ENCODE assay signal across 24 mouse cellular contexts in the genomic region with DNA sequence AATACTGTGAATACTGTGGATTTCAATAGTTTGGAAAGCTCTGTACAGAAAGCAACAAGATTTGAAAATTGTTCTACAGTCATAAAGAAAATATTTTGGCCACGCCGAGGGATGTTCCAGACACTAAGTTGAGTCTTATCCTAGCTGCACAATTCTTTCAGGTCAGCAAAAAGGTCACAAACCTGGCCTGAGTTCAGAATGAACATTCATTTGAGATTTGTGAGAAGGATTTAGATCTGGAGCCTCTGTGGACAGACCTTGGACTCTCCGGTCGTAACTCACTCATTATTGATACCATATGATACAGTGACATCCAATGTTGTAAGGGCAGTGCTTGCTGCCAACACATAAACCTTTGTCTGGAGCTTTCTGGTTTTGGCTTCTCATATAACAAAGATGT.
A peak's percentile ranks its signal among the peaks of the same experiment; 100 is the strongest.
DNase-seq lines count a peak whose midpoint lies in the region; ATAC-seq and TF ChIP-seq lines count a peak whose summit lies in the region.
"Had no signal": no experiment of that assay in that cellular context is flagged by ENCODE, and none has a peak within 500 bp of the region (broad histone marks: within the 10 kb centered on the region; RNA-seq: fewer than 3 reads in every experiment).

No protein-coding gene starts in this region.

- no peaks in the 10 kb centered on the region for H3K4me1 ChIP-seq in limb, embryonic 14.5 days (ENCODE audit: control insufficient read depth, insufficient read depth, low read length)
- no peaks in the 10 kb centered on the region for H3K4me1 ChIP-seq in limb, embryonic 10.5 days
- no peaks in the 10 kb centered on the region for H3K4me1 ChIP-seq in lung, postnatal 0 days (ENCODE audit: insufficient read depth, low read depth, low read length)
- H3K4me1 ChIP-seq: embryonic facial prominence, embryonic 13.5 days; forebrain, embryonic 13.5 days; heart, embryonic 15.5 days; hindbrain, embryonic 13.5 days had no signal

- DNase-seq in gastrocnemius, adult 18-20 months (ENCODE audit: low spot score), result peak; percentile 10
- DNase-seq in gastrocnemius, postnatal 10 days, result no peak
- peak; percentile 17 for DNase-seq in limb, embryonic 14.5 days (ENCODE audit: low spot score)
- DNase-seq in limb, embryonic 10.5 days (ENCODE audit: low spot score), result no peak
- peak; percentile 3 for DNase-seq in adipocyte (ENCODE audit: low spot score)
- DNase-seq in frontal cortex, postnatal 14 days (ENCODE audit: low spot score in 2 of 2), result no peak
- DNase-seq in lung, postnatal 0 days (ENCODE audit: low spot score), result no peak
- DNase-seq: adrenal gland, postnatal 14 days; B cell, adult 2 months; cerebellum, adult 11-12 months; cerebellum, adult 9-10 months; cerebellum, postnatal 25 days; forebrain, postnatal 0 days; gastrocnemius, postnatal 14 days; heart, adult 2 months; heart, postnatal 14 days had no signal

- no peak overlapping the region for H3K27ac ChIP-seq in limb, embryonic 14.5 days (replicated peaks; ENCODE audit: low read depth, low read length)
- no peak overlapping the region for H3K27ac ChIP-seq in limb, embryonic 10.5 days
- no peak overlapping the region for H3K27ac ChIP-seq in lung, postnatal 0 days (ENCODE audit: low read length)
- H3K27ac ChIP-seq: embryonic facial prominence, embryonic 13.5 days; forebrain, embryonic 13.5 days; heart, adult 2 months; heart, embryonic 15.5 days; hindbrain, embryonic 13.5 days; hindbrain, postnatal 0 days had no signal

- no peak for ATAC-seq in limb, embryonic 14.5 days (ENCODE audit: low FRiP score, low read depth)
- ATAC-seq in lung, postnatal 0 days, result no peak
- ATAC-seq: CD4-positive, CD25-positive, alpha-beta regulatory T cell, adult 4 months; forebrain, embryonic 13.5 days; forebrain, postnatal 0 days; hindbrain, postnatal 0 days had no signal

- H3K36me3 ChIP-seq in limb, embryonic 14.5 days (ENCODE audit: control insufficient read depth, insufficient read depth, low read length), result no peaks in the 10 kb centered on the region
- no peaks in the 10 kb centered on the region for H3K36me3 ChIP-seq in limb, embryonic 10.5 days
- H3K36me3 ChIP-seq in lung, postnatal 0 days (ENCODE audit: insufficient read depth, low read length), result no peaks in the 10 kb centered on the region
- H3K36me3 ChIP-seq: embryonic facial prominence, embryonic 13.5 days; G1E; heart, embryonic 15.5 days; hindbrain, embryonic 13.5 days had no signal

- H3K4me3 ChIP-seq in limb, embryonic 14.5 days (replicated peaks; ENCODE audit: low read length), result no peak overlapping the region
- H3K4me3 ChIP-seq in limb, embryonic 10.5 days, result no peak overlapping the region
- H3K4me3 ChIP-seq in lung, postnatal 0 days (ENCODE audit: low read depth, low read length), result no peak overlapping the region
- H3K4me3 ChIP-seq: embryonic facial prominence, embryonic 13.5 days; forebrain, embryonic 13.5 days; heart, adult 2 months; heart, embryonic 15.5 days; hindbrain, embryonic 13.5 days had no signal

- no peak for TF ChIP-seq POLR2A in limb, embryonic 14.5 days (IDR thresholded peaks at IDR 0.05; ENCODE audit: borderline replicate concordance, extremely low read depth, insufficient read depth, insufficient read length)

- H3K27me3 ChIP-seq in limb, embryonic 14.5 days (ENCODE audit: control insufficient read depth, insufficient read depth, low read length), result no peaks in the 10 kb centered on the region
- no peaks in the 10 kb centered on the region for H3K27me3 ChIP-seq in limb, embryonic 10.5 days (ENCODE audit: low read depth, poor library complexity, severe bottlenecking)
- no peaks in the 10 kb centered on the region for H3K27me3 ChIP-seq in lung, postnatal 0 days (replicated peaks; ENCODE audit: insufficient read depth, low read length)
- H3K27me3 ChIP-seq: embryonic facial prominence, embryonic 13.5 days; forebrain, embryonic 13.5 days; heart, embryonic 15.5 days; hindbrain, embryonic 13.5 days had no signal

- no peak for TF ChIP-seq EP300 in lung, postnatal 0 days (IDR thresholded peaks at IDR 0.05)

- no peaks in the 10 kb centered on the region for H3K9me3 ChIP-seq in limb, embryonic 14.5 days (ENCODE audit: control insufficient read depth, low read length)
- no peaks in the 10 kb centered on the region for H3K9me3 ChIP-seq in limb, embryonic 10.5 days (replicated peaks)
- no peaks in the 10 kb centered on the region for H3K9me3 ChIP-seq in lung, postnatal 0 days (ENCODE audit: low read length)
- H3K9me3 ChIP-seq: embryonic facial prominence, embryonic 13.5 days; forebrain, embryonic 13.5 days; G1E; heart, embryonic 15.5 days; hindbrain, embryonic 13.5 days had no signal

- WGBS in limb, embryonic 14.5 days, result 67% methylated on average over 4 of the region's 4 CpGs
- 74% methylated on average over 4 of the region's 4 CpGs for WGBS in limb, embryonic 10.5 days
- 90% methylated on average over 4 of the region's 4 CpGs for WGBS in lung, postnatal 0 days

- no peak overlapping the region for H3K9ac ChIP-seq in limb, embryonic 14.5 days (ENCODE audit: low read depth, low read length, severe bottlenecking)
- H3K9ac ChIP-seq in lung, postnatal 0 days (replicated peaks; ENCODE audit: low read depth), result no peak overlapping the region
- H3K9ac ChIP-seq: embryonic facial prominence, embryonic 13.5 days; forebrain, embryonic 13.5 days; forebrain, postnatal 0 days; heart, embryonic 15.5 days; hindbrain, embryonic 13.5 days had no signal

- H3K4me2 ChIP-seq in limb, embryonic 14.5 days (replicated peaks; ENCODE audit: low read depth, low read length, severe bottlenecking), result no peak overlapping the region
- H3K4me2 ChIP-seq in lung, postnatal 0 days (replicated peaks; ENCODE audit: low read depth, low read length), result no peak overlapping the region
- H3K4me2 ChIP-seq: embryonic facial prominence, embryonic 13.5 days; forebrain, embryonic 13.5 days; heart, embryonic 11.5 days; heart, embryonic 15.5 days; hindbrain, embryonic 13.5 days had no signal

- TF ChIP-seq CTCF in lung, postnatal 0 days (IDR thresholded peaks at IDR 0.05), result no peak

Comparison
In these comparisons a context has a peak if more than half of its experiments do, and no peak if none do; other contexts are left out.
1. DNase-seq: peak in gastrocnemius, adult 18-20 months (single experiment), limb, embryonic 14.5 days (single experiment) and adipocyte (single experiment); none in gastrocnemius, postnatal 10 days (single experiment), limb, embryonic 10.5 days (single experiment), frontal cortex, postnatal 14 days (0 of 2) and lung, postnatal 0 days (single experiment).